Mouse (Mus musculus) hindbrain, embryonic 11.5 days (tissue): Measurements from ENCODE around the gene Chil4. TPM values are rescaled to one million over a fixed set of nuclear protein-coding genes. Genes with fewer than 3 reads are reported as not detected.
"Not testable (repeated sequence)": the region's sequence is repeated elsewhere in the genome, so short reads cannot be mapped to it uniquely, and the experiment has no call there.

ENCODE experiments used
- ATAC-seq: fragments of 200-750 bp; cut with Nextera tagmentation; 2 replicates; pipeline ENCODE4 v1.8.0; 2017; ENCODE audit warnings: mild to moderate bottlenecking, moderate TSS enrichment, moderate library complexity; ENCODE audit not compliant: low FRiP score
- DNase-seq: peaks from one replicate; pipeline ENCODE4 v3.0.0-alpha.2; 2015; ENCODE audit warnings: low spot score
- H3K27ac ChIP-seq: fragments of 300-500 bp; sonication (generic); 2 replicates; pipeline ENCODE4 v1.5.1; 2014; ENCODE audit warnings: mild to moderate bottlenecking, low read depth, low read length
- H3K27me3 ChIP-seq: fragments of 300-500 bp; sonication (generic); 2 replicates; pipeline ENCODE4 v1.6.1; 2014; ENCODE audit warnings: mild to moderate bottlenecking, low read length, moderate library complexity, mixed read lengths; ENCODE audit not compliant: control insufficient read depth, insufficient read depth
- H3K36me3 ChIP-seq: fragments of 300-500 bp; sonication (generic); 2 replicates; pipeline ENCODE4 v1.6.1; 2014; ENCODE audit warnings: mild to moderate bottlenecking, low read length, moderate library complexity, mixed read lengths; ENCODE audit not compliant: control insufficient read depth, insufficient read depth
- H3K4me1 ChIP-seq: fragments of 300-500 bp; sonication (generic); replicated peaks from 2 replicates; pipeline ENCODE4 v1.6.1; 2014; ENCODE audit warnings: low read length, mixed read lengths; ENCODE audit not compliant: control insufficient read depth, insufficient read depth
- H3K4me2 ChIP-seq: fragments of 300-500 bp; sonication (generic); replicated peaks from 2 replicates; pipeline ENCODE4 v1.6.1; 2014; ENCODE audit warnings: mild to moderate bottlenecking, low read depth, low read length
- H3K4me3 ChIP-seq: fragments of 300-500 bp; sonication (generic); 2 replicates; pipeline ENCODE4 v1.5.1; 2014; ENCODE audit warnings: low read depth, low read length
- H3K9ac ChIP-seq: fragments of 300-500 bp; sonication (generic); 2 replicates; pipeline ENCODE4 v1.6.1; 2014; ENCODE audit warnings: low read depth, low read length
- H3K9me3 ChIP-seq: fragments of 300-500 bp; sonication (generic); 2 replicates; pipeline ENCODE4 v1.6.1; 2016; ENCODE audit warnings: low read length; ENCODE audit not compliant: control insufficient read depth
- WGBS: fragments of 180-500 bp; shearing (Covaris S2); extraction: QIAGEN DNeasy Blood & Tissue Kit; methylation state at CpG from one replicate; pipeline ENCODE4 v1.1.7; 2014; 5-methylcytosine and 5-hydroxymethylcytosine counted together
- polyA plus RNA-seq: library from polyadenylated mRNA; unstranded; fragments of >200 nt; fragmentation: Nextera tagmentation; extraction: Ambion mirVana; gene quantifications from 2 replicates; pipeline ENCODE4 v1.2.1, GENCODE M21; 2014

Chil4 gene
- polyA plus RNA-seq, 1 experiment from 2014 or later, result not detected

DNA sequence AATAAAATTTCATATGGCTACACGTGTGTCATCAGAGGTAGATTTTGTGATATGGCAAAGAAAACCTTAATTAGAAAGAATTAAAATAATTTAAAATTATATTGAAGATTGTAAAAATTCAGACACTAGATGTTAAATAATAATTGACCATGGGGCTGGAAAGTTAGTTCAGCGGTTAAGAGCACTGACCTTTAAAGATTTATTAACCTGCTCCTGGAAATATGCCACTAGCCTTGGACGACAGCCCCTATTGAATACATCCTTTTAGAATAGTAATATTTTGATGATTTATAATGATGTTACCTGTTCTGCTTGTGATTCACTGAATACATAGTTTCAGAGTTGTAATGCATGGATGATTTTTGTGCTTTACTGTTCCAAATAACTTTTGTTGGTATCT lies 4.1 kb upstream of the Chil4 start:
- not testable (repeated sequence) for H3K27ac ChIP-seq, H3K9me3 ChIP-seq, H3K4me3 ChIP-seq, H3K27me3 ChIP-seq, H3K36me3 ChIP-seq, DNase-seq, ATAC-seq, H3K4me2 ChIP-seq, H3K4me1 ChIP-seq, H3K9ac ChIP-seq
- 77% methylated on average over 3 of the region's 3 CpGs for WGBS

DNA sequence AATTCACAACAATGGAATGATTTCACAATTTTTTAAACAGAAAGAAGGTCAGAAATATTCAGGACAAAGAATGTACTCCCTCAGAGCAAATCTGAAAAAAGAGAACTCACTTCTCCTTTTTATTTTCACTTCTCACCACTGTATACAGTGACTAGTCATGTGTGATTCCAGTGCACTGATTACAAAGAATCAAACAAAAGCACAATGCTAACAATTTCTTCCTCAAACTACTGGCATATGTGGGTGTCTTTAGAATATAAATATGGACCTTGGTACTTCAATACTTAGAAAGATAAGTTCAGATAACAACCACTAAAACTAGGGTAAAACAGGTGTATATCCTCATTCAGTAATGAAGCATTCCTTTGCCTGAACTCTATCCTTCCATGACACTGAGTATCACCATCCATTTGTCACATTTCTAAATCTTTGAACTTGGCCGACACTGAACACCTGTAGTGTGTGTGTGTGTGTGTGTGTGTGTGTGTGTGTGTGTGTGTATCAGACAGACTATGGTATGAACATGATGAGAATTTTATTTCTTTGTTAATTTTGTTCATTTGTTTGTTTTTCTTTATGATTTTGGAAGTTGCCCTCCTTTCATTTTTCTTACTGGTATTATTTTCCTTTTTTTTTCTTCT lies 2.4 kb upstream of the Chil4 start:
- no peak overlapping the region for H3K4me2 ChIP-seq
- H3K4me3 ChIP-seq, result no peak overlapping the region
- no peaks in the 10 kb centered on the region for H3K4me1 ChIP-seq
- no peak for ATAC-seq
- no peaks in the 10 kb centered on the region for H3K27me3 ChIP-seq
- H3K36me3 ChIP-seq, result no peaks in the 10 kb centered on the region
- no peak overlapping the region for H3K9ac ChIP-seq
- H3K9me3 ChIP-seq, result no peaks in the 10 kb centered on the region
- H3K27ac ChIP-seq, result no peak overlapping the region
- WGBS, result 94% methylated on average over 1 of the region's 1 CpGs
- DNase-seq, result no peak

DNA sequence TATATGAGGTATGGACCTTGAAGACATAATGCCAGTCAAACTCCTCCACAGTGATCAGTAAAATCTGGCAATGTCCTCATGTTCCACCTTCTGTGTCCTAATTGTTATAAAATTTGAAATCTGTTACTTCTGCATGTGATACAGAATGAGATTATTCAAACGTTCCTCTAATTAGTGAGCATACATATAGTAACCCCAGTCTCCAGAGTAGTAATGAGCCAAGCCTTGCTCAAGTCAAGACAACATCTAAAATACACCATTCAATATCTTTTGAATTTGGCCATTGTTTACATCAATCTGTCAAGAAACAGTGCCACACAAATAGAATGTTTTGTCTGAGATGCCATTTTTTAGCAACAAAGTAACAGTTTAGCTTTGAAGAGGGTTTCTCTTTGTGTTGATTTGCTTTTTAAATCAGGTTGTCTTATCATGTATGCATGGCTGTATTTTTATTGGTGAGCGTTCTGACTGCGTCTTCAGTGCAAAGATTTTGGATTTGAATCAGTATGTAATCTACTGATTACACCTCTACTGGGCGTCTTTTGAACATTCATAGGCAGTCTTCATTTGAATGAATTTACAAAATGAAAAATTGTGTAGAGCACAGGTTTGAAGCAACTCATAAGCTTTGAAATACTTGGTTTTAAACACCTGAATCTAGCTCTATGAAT lies 888 bp downstream of the Chil4 start:
- not testable (repeated sequence) for DNase-seq, H3K36me3 ChIP-seq, H3K9ac ChIP-seq, H3K4me2 ChIP-seq, H3K4me3 ChIP-seq, H3K9me3 ChIP-seq, H3K4me1 ChIP-seq, ATAC-seq, H3K27me3 ChIP-seq, H3K27ac ChIP-seq
- WGBS, result 88% methylated on average over 4 of the region's 4 CpGs

DNA sequence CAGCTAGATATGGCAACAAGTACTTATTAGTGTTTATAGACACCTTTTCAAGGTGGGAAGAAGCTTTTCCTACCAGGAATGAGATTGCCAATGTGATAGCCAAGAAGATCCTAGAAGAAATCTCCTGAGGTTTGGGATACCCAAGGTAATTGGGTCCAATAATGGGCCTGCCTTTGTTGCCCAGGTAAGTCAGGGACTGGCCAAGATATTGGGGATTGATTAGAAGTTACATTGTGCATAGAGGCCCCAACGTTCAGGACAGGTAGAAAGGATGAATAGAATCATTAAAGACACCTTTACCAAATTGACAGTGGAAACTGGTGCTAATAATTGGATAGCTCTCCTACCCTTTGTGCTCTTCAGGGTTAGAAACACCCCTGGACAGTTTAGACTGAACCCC lies 21.3 kb downstream of the Chil4 start:
- H3K9ac ChIP-seq, H3K27me3 ChIP-seq, DNase-seq, H3K36me3 ChIP-seq, H3K27ac ChIP-seq, H3K4me2 ChIP-seq, H3K4me3 ChIP-seq, H3K4me1 ChIP-seq, ATAC-seq, H3K9me3 ChIP-seq: not testable (repeated sequence)
- 66% methylated on average over 1 of the region's 1 CpGs for WGBS

DNA sequence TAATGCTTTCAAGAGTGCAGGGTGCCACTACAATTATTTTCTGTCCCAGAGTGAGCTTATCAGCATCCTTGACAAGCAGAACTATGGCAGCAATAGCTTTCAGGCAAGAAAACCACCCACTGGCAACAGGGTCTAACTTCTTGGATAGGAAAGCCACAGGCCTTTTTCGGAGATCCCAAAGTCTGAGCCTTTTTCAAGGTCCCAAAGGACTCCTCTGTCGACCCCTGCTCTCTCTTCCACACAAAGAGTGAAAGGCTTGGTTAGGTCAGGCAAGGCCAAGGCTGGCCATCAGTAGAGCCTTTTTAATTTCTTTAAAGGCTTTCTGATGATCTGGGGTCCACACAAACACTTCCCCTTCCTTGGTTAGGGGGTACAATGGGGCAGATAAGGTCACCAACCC lies 22.1 kb downstream of the Chil4 start:
- not testable (repeated sequence) for DNase-seq, ATAC-seq, H3K36me3 ChIP-seq, H3K9me3 ChIP-seq, H3K4me1 ChIP-seq, H3K4me3 ChIP-seq, H3K9ac ChIP-seq, H3K27ac ChIP-seq, H3K4me2 ChIP-seq, H3K27me3 ChIP-seq
- WGBS, result 73% methylated on average over 2 of the region's 2 CpGs

DNA sequence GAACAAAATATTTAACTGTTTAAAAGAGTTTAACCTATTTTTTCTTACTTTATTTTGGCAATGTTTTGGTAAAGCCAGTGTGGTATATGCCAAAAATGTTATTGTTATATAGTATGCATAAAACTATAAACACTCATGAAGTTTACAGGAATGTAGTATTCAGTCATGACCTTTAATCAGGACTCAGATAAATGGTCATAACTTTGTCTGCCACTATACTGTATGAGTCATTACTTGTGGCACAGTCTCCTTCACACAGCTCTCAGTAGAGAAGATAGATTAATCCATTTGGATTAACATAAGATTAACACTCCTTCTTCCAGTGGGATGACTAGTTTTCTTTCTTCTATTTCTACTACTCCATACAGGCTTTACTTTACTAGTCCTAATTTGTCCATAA lies 23.0 kb downstream of the Chil4 start:
- H3K4me3 ChIP-seq, result no peak overlapping the region
- no peaks in the 10 kb centered on the region for H3K27me3 ChIP-seq
- H3K36me3 ChIP-seq, result no peaks in the 10 kb centered on the region
- no peaks in the 10 kb centered on the region for H3K9me3 ChIP-seq
- no peak overlapping the region for H3K4me2 ChIP-seq
- DNase-seq (no peak), ATAC-seq (peak; percentile 61)
- H3K9ac ChIP-seq, result no peak overlapping the region
- no peaks in the 10 kb centered on the region for H3K4me1 ChIP-seq
- H3K27ac ChIP-seq, result no peak overlapping the region

DNA sequence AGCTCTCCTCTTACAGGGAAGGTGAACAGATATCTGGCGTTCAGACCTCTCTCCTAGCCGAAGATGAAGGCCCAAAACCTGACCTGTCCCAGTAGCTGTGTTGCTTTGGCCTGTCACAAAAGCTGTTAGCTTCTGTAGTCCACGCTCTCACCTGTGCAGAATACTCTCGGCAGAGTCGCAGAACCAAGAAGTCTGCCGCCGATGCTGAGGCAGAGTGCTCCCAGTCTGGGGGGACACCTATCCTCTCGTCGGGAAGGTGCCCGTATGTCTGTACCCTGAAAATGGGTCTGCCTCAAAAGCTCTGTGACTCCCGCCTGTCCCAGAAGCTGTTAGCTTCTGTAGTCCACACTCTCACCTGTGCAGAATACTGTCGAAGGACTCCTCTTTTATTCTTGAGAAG lies 23.8 kb downstream of the Chil4 start:
- 90% methylated on average over 12 of the region's 12 CpGs for WGBS
- Histone ChIP-seq H3K4me1 (no peaks in the 10 kb centered on the region), H3K4me2 (no peak overlapping the region), H3K9ac (no peak overlapping the region), H3K9me3 (no peaks in the 10 kb centered on the region), H3K27me3 (no peaks in the 10 kb centered on the region), H3K4me3 (no peak overlapping the region), H3K27ac (no peak overlapping the region), H3K36me3 (no peaks in the 10 kb centered on the region)
- DNase-seq (no peak), ATAC-seq (0 out of 2 replicates have a peak, but pooled peaks have one; percentile 35)

DNA sequence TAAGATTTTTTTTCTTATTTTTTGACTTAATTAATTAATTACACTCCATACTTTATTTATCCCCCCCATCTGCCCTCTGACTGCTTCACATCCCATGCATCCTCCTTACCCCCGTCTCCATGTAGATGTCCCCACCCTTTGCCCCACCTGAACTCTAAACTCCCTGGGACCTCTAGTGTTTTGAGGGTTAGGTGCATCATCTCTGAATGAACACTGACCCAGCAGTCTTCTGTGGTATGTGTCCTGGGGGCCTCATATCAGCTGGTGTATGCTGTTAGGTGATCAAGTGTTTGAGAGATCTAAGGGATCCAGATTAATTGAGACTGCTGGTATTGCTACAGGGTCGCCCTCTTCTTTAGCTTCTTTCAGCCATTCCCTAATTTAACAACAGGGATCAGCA lies 31.3 kb downstream of the Chil4 start:
- H3K9me3 ChIP-seq, result no peaks in the 10 kb centered on the region
- no peaks in the 10 kb centered on the region for H3K27me3 ChIP-seq
- WGBS, result 82% methylated on average over 2 of the region's 2 CpGs
- no peak overlapping the region for H3K4me3 ChIP-seq
- H3K27ac ChIP-seq, result no peak overlapping the region
- no peak overlapping the region for H3K9ac ChIP-seq
- DNase-seq (no peak), ATAC-seq (peak; percentile 30; the same call in 1 of the 2 replicates)
- no peak overlapping the region for H3K4me2 ChIP-seq
- no peaks in the 10 kb centered on the region for H3K4me1 ChIP-seq
- no peaks in the 10 kb centered on the region for H3K36me3 ChIP-seq

DNA sequence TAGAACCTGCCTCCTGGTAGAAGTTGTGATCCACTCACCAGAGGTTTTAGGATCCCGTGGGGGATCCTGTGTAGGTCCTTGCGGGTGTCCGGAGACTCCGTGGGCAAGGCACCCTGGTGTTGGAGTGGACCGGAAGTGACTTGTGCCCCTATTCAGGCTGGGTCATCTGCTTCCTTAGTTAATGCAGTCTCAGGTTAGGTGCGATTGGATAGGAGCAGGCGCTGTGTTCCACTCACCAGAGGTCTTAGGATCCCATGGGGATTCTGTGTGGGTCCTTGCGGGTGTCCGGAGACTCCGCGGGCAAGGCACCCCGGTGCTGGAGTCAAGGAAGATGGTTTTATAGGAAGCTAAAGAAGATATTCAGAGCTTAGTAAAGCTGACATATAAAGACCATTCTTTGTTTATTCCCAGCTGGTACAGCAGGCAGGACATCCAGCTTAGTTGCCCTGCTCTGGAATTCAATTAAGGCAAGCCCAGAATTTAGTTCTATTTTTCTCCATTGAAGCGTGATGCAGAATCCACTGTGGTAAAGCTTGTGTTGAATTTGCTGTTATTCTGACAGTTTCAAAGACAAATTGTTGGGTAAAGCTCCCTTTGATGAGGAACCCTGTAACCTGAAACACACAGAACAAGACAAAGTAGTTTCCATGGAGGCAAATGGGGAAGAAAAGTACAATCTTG lies 41.7 kb downstream of the Chil4 start:
- Histone ChIP-seq H3K27me3 (no peaks in the 10 kb centered on the region), H3K4me3 (no peak overlapping the region), H3K4me2 (no peak overlapping the region), H3K36me3 (no peaks in the 10 kb centered on the region), H3K9ac (no peak overlapping the region), H3K9me3 (peaks cover 4% of the 10 kb centered on the region), H3K4me1 (no peaks in the 10 kb centered on the region), H3K27ac (no peak overlapping the region)
- 87% methylated on average over 13 of the region's 13 CpGs for WGBS
- ATAC-seq, result no peak
- no peak for DNase-seq
